Mouse (Mus musculus) adrenal gland, postnatal 25 days (tissue): ENCODE data around the gene Ctnnbl1. TPM values are rescaled to one million over a fixed set of nuclear protein-coding genes. Genes with fewer than 3 reads are reported as not detected.

Source experiments
- DNase-seq: peaks from one replicate; pipeline ENCODE4 v3.0.0; 2021; ENCODE audit warnings: mixed read lengths
- total RNA-seq: library from RNA; stranded (reverse); gene quantifications from 2 replicates; pipeline ENCODE4 v1.2.3, GENCODE M21; 2021

Gene Ctnnbl1
- total RNA-seq, 1 experiment from 2014 or later: 20.8 TPM

DNA sequence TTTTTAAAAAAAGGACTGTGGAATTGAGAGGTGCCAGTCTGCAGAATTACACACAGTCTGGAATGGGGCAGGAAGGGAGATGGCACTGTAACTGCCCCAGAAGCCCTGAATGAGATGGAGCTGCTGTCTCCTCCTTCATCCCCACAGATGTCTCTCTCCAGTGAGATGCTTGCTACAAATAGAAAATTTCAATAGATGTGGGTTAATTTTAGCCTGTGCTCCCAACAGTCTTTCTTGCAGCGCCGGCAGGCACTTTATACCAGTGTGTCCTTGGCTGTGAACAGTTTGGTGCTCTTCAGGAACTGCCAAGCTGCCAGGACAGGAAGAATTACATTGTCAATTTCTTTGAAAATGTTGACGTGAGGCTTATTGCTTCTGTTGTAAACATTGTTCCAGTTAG lies 86.3 kb downstream of the Ctnnbl1 start:
- DNase-seq: no peak

DNA sequence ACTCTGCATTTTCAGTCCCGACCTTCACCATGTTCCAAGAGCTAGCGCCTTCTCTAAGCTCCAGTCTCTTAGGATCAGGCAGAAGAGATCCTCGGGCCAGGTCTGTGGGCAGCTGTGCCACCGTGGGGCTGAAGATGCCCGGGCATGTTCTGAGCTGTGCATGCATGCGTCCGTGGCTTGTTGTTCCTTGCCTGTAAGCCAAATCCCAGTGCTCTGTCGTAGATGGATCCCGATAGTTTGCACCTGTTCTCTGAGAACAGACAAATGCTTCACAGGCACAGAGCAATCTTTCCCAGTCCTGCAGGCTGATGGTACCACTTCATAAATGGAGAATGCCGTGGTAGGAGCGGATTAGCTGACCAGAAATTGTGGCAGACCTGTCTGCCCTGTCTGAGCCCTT lies 87.0 kb downstream of the Ctnnbl1 start:
- no peak for DNase-seq

DNA sequence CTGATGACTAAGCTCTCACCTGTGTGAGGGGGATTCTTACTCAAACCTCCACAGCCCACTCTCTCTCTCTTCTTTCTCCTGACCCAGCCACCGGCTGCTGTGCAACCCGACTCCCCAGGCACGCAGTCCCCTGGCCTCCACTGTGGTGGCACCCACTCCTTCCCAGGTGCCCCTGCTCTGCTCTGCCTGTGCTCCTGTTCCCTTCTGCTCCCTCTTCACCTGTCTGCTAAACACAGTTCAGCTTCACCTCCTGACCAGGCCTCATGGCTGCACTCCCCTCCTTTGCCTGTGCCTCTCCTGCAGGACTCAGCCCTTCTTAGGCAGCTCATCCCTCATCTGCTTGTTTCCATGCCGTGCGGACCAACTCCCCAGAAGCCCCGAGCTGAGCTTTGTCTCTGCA lies 92.9 kb downstream of the Ctnnbl1 start:
- DNase-seq: no peak

DNA sequence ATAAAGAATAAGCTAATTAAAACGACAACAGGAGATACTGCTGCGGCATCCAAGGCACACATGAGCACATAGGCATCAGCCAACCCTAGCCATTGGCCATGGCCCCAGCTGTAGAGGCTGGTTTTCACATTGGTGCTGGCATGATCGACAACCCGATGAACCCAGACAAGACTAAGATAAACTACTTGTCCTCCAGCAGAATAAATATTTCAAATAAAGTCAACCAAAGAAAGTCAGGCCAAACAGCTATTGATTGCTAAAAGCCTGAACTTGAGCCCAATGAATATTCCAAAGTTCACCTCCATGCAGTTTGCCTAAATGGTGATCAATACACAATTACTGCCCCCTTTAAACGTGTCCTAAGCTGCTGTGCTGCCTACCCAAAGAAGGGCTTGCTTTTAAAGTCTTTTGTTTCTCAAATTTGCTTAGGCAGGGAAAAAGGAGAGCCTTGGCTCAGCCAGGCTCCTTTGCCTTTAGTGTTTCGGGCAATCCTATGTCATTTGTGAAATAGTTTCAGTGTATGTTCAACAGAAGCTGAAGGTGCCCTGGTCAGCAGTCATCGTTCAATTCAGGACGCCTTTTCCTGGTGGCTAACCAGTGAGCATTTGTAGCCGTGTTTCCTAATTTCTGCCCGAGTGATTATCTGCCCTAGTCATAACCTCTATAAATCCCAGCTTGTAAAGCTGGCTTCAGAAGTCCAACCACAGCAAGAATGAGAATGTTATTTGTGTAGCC lies 93.6 kb downstream of the Ctnnbl1 start:
- no peak for DNase-seq

DNA sequence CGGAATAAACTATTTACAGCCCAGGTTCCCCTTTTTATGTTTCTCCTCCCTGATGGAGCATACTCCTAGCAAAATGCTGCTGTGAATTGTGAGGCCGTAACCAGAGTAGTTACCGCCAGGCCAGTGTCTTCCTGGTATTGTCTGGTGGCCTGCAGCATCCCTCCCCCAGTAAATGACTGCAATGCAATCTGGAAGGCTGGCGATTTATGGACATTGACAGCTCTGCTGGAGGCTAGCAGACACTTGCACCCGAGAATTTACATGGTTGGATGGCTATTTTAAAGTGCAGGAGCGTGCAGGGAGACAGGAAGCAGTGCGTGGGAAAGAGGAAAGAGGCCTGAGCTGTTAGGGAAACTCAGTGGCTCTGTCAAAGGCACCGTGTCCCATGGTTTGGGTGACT lies 99.8 kb downstream of the Ctnnbl1 start:
- no peak for DNase-seq

DNA sequence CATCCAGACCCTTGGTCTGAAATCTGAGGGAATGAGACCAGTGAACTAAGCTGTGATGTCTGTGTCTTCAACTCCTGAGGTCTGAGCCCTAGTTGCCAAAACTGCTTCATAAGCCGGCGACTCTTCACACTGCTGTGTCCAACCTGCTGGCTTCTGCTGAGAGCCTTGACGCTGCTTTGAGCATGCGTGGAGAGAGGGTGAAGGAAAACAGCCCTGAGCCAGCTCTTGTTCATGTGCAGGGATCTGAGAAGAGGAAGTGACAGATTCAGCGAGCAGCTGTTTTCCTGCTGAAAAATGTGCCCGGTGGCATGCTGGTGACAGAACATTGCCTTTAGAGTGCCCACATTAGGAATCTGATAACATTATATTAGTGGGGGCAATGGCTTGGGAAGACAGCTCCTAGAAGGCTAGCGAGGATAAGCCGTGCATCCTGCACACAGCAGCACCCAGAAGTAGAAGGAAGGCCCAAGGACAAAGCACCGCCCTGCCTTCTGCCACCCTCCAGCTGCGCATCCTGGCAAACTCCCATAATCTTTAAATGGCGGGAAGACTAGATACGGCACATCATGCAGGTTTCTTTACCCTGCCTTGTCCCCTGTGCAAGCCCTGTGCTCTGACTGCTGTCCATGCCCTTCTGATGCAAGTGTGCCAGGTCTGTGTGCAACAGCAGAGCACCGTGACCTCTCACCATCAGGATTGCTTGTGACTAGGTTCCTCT lies 101.2 kb downstream of the Ctnnbl1 start:
- DNase-seq: no peak

DNA sequence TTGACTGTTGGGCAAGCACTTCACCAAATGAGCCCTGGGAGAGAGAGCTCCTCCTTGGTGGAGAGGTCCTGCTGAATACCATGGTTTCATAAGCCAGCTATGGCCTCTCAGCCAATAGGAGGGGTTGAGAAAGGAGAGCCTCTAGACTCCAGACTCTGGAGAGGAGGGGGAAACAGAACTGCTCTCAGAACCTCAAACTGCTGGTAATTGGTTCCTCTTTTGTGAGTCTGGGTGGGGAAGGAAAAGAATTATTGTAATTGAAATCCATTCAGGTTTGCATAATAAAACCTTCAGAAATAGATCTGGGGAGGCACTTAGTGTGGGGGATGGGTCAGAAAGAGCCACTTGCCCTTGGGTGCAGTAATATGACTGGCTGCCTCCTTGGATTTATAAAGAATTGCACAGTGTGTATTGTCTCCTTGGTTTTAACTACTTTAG lies 103.5 kb downstream of the Ctnnbl1 start:
- DNase-seq: no peak

DNA sequence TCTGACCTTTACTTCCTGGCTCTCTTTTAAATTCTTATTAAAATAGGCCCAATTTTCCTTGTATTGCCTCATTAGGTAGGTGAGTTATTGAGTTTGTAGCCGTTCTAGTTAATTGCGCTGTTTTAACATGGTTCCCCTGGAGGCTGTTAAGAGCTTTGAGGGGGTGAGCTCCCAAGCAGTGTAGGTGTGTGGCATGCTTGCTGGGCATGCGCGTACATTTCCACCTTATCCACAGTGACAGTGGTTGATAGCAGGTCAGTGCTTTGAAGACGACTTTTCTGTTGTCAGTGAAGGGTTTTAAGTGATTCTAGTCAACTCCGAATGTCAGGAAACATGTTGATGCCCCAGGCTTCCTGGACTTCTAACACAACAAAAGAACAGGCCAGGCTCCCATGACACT lies 103.9 kb downstream of the Ctnnbl1 start:
- no peak for DNase-seq

DNA sequence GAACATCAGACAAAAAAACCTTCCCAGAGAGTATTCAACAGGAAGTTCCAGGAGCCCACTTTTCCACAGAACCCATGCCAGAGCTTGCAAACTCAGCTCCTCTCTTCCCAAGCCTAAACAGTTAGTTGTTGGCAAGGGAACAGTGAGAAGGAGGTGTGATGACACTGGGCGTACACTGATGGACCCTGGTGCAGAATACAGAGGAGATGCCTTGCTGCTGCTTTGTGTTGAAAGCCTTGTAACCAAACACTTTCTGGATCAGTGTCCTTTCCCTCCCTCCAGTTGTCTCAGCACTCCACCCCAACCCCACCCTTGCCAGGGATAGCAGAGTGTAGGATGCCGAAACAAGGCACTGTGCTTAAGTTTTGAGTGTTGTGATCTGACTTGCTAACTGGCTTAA lies 107.5 kb downstream of the Ctnnbl1 start:
- DNase-seq: no peak

DNA sequence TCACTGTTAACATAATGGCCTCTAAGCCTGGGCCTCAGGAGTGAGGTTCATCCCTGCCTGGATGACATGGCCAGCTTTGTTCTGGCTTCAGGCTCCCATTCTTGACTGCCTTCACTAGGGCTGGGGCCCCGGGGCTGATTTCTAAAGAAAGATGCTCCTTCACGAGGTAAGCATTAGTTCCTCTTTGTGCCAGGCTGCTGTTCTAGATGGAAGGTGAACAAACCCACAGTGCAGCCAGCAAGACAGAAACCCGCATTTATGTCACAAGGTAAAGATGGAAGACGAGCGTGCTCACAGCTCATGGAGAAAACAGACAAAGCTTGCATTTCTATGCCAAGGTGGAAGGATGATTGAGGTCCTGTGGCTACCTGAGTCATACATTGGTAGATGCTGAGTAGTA lies 108.6 kb downstream of the Ctnnbl1 start:
- DNase-seq: no peak

DNA sequence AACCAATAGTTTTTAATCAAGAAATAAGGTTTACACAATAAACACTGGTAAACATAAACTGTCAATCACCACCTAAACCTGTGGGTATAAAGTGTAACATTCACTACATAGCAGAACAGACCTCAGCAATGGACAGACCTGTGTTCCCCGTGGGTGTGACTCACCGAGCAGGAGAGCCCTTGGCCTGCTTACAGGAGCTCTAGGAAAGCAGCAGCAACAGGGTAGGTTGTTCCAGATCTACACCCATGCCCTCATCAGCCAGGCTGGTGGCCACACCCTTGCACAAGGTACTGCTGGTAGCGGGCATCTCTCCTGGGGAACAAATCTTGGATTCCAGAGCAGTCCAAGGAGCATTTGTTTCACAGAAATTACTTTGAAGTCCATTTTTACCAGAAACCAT lies 115.9 kb downstream of the Ctnnbl1 start:
- no peak for DNase-seq

DNA sequence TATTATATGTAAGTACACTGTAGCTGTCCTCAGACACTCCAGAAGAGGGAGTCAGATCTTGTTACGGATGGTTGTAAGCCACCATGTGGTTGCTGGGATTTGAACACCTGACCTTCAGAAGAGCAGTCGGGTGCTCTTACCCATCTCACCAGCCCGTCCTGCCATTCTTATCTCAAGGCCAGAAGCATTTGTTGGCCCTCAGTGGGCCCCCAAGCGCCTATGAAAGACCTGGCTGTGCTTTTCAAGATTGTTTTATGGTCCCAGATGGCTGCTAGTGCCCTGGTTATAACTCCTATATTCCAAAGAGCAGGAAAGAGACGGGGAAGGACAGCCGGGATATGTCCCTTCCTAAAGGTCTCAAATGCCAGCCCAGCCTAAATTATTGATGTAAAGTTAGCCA lies 118.6 kb downstream of the Ctnnbl1 start:
- DNase-seq: no peak

DNA sequence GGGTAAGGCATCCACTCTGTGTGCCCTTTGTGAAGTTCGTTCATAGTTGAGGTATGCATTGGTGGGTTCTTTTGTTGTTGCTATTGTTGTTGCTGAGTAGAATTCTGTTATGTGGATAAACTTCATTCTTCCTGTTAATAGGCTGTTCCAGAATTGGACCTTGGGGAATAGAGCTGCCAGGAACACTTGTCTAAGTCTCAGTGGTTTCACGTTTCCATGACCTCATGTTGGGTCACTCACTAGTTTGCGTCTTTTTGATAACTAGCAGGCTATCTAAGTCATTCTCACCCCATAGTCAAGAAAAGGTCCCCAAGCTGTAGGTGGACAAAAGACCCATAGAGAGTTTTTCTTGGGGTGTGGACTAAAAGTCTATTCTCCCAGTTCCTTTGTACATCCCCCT lies 120.3 kb downstream of the Ctnnbl1 start:
- no peak for DNase-seq

DNA sequence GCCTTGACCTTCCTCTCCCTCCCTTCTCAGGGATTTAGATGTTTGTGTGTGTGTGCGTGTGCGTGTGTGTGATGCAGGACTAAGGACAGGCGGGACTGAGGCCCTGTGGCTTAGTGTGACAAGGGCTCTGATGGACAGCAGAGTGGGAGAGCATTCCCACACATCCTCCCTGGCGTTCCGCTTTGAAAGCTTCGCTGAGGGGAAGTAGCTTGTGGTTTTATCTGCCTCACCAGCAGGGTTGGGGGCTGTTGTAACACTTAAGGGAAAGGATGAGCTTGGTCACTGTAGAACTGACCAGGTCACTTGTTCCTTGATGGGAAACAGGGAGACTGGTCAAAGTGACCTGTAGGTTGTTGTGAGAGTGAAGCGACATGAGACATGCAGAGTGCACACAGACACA lies 121.1 kb downstream of the Ctnnbl1 start:
- DNase-seq: no peak

DNA sequence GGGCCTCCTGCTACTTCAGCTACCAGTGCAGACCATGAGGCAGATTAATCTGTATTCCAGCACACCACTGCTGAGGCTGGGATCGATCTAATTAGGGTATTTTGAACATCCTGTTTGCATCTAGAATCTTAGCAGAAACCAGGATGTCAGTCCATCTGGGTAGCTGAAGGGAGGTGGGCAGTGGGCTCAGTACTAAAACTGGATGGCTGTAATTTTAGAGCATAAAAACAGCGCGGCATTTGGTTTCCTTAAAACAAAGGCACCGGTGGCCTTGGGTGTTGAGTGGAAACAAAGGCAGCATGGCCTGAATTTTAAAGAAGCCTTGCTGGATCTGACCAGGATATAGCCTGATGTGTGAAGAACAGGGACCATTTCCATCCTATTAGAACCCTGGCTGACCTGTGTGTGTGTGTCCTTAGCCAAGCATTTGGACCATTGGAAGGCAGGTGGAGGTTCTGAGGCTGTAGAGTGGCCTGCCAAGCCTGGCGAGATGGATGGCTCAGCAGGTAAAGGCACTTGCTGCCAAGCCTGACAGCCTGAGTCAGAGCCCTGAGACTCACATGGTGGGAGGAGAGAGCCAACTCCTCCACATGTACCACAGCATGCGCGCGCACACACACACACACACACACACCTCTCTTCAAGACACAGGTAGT lies 122.0 kb downstream of the Ctnnbl1 start:
- no peak for DNase-seq

DNA sequence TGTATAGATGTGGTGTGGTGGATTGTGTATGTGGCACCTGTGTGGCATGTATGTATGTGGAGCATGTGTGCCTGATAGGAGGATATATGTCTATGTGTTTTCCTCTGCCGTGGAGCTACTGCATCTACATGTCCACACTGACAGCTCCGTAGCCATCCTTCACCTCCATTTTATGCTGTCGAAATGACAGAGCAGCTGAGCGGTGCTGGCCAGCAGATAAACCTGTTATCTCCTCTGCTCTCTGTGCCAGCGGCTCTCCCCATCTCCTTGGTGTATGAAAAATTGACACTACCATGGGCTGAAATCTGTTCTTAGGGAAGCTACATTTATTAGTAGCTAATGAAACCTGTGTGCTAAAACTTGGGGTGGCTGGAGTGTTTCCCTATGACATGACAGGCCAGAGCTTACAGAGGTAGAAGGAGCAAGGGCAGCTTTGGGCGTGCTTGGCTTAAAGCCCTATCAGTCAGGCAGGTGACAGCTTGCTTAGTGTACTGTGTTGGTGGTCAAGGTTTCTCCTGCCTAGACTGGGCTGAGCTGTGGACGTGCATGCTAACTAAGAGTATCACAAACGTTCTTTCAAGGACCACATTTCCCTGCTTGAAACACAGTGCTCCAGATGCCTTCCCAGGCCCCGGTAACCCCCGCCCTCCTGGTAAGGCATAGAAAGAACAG lies 124.2 kb downstream of the Ctnnbl1 start:
- DNase-seq: no peak

DNA sequence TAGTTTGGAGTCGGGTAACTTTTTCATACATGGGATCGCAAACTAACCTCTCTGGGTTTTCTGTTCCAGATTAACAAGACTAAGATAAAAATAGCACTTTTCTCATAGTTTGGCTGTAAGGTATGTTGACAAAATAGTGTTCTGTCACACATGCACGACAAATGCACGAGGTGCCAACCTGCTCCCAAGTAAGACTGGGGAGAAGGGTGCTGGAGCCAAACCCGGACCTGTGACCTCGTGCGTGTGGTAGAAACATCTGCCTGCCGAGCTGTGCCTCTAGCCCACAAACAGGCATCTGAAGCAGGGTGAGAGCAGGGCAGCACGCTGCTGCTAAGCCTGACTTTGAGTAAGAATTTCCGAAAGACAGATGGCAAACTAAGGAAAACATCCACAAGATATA lies 125.1 kb downstream of the Ctnnbl1 start:
- DNase-seq: no peak

DNA sequence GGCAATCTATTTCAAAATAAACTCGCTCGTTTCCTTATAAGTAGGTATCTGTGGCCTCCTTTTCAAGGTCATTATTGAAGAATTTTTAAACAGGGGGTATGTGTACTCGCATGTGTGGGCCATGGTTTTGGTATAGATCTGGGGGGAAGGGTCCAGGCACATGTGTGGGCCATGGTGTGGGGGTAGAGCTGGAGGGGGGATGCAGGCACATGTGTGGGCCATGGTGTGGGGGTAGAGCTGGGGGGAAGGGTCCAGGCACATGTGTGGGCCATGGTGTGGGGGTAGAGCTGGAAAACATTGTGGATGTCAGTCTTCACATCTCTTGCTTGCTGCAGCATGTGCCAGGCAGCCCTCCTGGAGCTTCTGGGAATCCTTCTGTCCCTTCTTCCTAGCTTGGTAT lies 129.9 kb downstream of the Ctnnbl1 start:
- DNase-seq: no peak

DNA sequence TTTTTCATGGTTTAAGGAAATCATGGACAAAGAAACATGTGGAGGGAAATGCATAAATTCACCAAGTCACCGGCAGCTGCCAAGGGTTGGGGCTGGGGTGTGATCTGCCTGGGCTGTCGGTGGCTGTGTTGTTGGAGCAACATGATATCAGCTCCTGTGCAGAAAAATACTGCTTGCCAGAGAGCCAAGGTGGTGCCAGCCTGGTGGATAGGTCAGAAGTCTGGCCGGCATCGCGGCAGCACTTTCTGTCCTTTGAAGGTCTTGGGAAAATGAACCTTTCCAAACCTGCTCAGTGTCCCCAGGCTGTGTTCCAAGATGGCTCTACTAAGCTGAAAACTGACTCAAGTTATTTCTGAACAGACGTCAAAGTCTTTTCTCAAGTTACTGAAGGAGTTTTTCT lies 133.0 kb downstream of the Ctnnbl1 start:
- DNase-seq: peak; percentile 49

DNA sequence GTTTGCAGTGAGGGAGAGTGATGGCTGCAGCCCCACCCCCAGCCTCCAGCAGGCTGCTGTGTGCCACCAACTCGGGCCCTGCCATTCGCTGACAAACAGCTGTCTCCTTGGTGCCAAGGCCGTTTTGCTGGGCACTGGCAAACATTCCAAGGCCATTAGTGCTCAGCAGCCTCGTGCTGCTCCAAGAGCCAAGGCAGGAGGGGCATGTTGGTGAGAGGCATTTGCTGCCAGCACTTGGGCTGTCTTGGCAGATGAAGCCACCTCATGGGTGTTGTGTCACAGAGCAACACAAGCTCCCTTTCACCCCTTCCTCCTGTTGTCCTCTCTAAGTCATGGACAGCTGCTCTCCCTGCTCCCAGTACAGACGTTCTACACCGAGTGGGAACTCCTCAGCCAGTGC lies 136.0 kb downstream of the Ctnnbl1 start:
- peak; percentile 85 for DNase-seq

DNA sequence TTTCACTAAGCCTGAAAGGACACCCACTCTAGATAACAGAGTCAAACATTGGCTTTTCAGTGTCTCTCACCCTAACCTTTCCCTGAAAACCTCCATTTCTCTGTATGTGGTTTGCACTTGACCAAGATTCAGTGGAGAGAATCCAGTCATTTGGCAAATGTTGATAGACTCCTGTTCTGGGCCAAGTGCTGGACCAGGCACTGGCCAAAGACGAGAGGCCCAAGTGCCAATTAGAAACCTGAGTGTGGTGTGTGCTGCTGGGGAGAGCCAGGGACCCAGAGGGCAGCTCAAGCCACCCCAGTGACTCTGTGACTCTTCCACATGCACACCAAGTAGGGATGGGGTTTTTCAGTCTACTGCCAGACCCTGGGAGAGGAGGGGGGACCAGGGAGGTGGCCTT lies 136.5 kb downstream of the Ctnnbl1 start:
- peak; percentile 12 for DNase-seq

DNA sequence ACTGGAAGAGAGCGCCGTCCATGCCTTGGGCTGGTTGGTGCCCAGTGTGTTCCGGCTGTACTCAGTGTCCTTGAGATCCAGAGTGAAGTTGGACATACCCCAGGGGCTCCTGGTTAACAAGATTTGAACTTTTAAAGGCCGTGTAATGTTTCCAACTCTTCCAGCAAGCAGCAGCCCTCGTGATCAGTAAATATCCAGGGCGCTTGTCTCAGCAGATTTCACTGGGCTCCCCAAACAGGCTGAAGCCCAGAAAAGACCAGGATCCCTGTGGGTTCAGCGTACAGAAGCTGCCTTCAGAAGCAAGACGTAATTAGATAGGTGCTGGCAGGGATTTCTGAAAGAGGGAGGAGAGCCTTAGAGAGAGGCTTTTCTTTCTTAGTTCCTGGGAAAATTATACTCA lies 137.9 kb downstream of the Ctnnbl1 start:
- DNase-seq: no peak

DNA sequence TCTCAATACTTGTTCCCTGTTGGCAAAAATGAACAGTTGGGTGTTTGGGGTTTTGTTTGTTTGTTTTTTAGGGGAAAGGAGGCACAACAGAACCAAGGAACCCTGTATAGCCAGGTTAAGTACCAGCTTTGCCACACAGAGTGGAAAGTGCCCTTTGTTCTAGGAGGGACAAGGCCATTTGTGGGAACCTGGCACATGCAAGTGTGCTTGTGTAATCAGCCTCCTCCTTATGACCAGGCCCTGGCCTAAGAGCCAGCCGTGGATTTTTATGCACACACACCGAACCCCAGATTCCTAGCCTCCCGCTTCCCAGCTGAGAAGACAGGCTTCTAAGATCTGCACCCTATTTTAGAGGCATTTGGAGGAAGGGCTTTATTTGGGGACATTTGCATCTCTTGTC lies 140.2 kb downstream of the Ctnnbl1 start:
- DNase-seq: peak; percentile 36
